Mouse (Mus musculus) NIH3T3 (cell line): ENCODE measurements around the gene Sdc1.

Experiments used
- DNase-seq: peaks from one replicate; pipeline ENCODE4 v3.0.0-alpha.2; 2012; ENCODE audit warnings: low read depth

Gene Sdc1

GRCm38 (mm10) chr12:8827014-8827715, 56.0 kb downstream of the Sdc1 start:
- no peak for DNase-seq

- no peak for DNase-seq
Measured at GRCm38 (mm10) chr12:8829032-8829660, 58.0 kb downstream of the Sdc1 start.

GRCm38 (mm10) chr12:8829661-8830040, 58.5 kb downstream of the Sdc1 start:
- peak; percentile 61 for DNase-seq

GRCm38 (mm10) chr12:8830967-8831635, 60.0 kb downstream of the Sdc1 start:
- no peak for DNase-seq

- DNase-seq, result no peak
Measured at GRCm38 (mm10) chr12:8831710-8832109, 60.6 kb downstream of the Sdc1 start.

GRCm38 (mm10) chr12:8840782-8841325, 69.7 kb downstream of the Sdc1 start:
- no peak for DNase-seq

GRCm38 (mm10) chr12:8842725-8843124, 71.6 kb downstream of the Sdc1 start:
- DNase-seq, result no peak
